Mouse (Mus musculus) CH12.LX (cell line): Measurements from ENCODE around the gene Gstt2. TPM values are rescaled to one million over a fixed set of nuclear protein-coding genes. Genes with fewer than 3 reads are reported as not detected.

ENCODE experiments used
- DNase-seq: peaks from one replicate; pipeline ENCODE4 v3.0.0-alpha.2; 2013; ENCODE audit errors: extremely low read depth
- H3K27ac ChIP-seq: 2 replicates; pipeline ENCODE4 v1.5.1; 2012; ENCODE audit warnings: low read depth, mild to moderate bottlenecking, control low read depth, moderate library complexity; ENCODE audit not compliant: insufficient read depth
- H3K27me3 ChIP-seq: replicated peaks from 2 replicates; pipeline ENCODE3; 2012; ENCODE audit warnings: inconsistent platforms
- H3K36me3 ChIP-seq, 2 experiments: replicated peaks in 1 of 2; 2 replicates each; pipeline versions ENCODE3 to v1.6.1; 2012; ENCODE audit warnings: inconsistent platforms in 1 of 2, low read length in 1 of 2, mild to moderate bottlenecking in 1 of 2, mixed read lengths in 1 of 2, moderate library complexity in 1 of 2; ENCODE audit not compliant: control insufficient read depth in 1 of 2, insufficient read depth in 1 of 2
- H3K4me1 ChIP-seq, 2 experiments: 2 replicates each; pipeline ENCODE4 v1.6.1; 2012; ENCODE audit warnings: inconsistent platforms in 1 of 2, moderate library complexity in 1 of 2; ENCODE audit not compliant: insufficient read depth in 2 of 2, control insufficient read depth in 1 of 2
- H3K4me2 ChIP-seq: 2 replicates; pipeline ENCODE4 v1.6.1; 2012; ENCODE audit warnings: low read depth, mild to moderate bottlenecking, control low read depth; ENCODE audit not compliant: poor library complexity, insufficient read depth, severe bottlenecking
- H3K4me3 ChIP-seq, 3 experiments: fragments of 150-350 bp in 1 of 3; sonication (generic) in 1 of 3; replicated peaks in 1 of 3; 2 replicates each; pipeline versions ENCODE3 to v1.5.1; 2011 to 2012; ENCODE audit warnings: low read depth in 2 of 3, low read length in 2 of 3, mild to moderate bottlenecking in 2 of 3, moderate library complexity in 2 of 3, control low read depth in 1 of 3, improper control_type of control experiment in 1 of 3, inconsistent platforms in 1 of 3, mixed read lengths in 1 of 3; ENCODE audit not compliant: poor library complexity in 1 of 3
- H3K79me2 ChIP-seq: replicated peaks from 2 replicates; pipeline ENCODE4 v1.6.1; 2012; ENCODE audit warnings: mild to moderate bottlenecking, moderate library complexity; ENCODE audit not compliant: control insufficient read depth, poor library complexity, insufficient read depth, severe bottlenecking; ENCODE audit errors: extremely low read depth
- H3K9ac ChIP-seq: 2 replicates; pipeline ENCODE4 v1.6.1; 2012; ENCODE audit warnings: low read depth, mild to moderate bottlenecking, control low read depth, moderate library complexity; ENCODE audit not compliant: insufficient read depth
- H3K9me3 ChIP-seq: replicated peaks from 2 replicates; pipeline ENCODE3; 2012; ENCODE audit warnings: low read length, inconsistent platforms, mixed read lengths
- CHD2 ChIP-seq: IDR thresholded peaks from 2 replicates; pipeline ENCODE4 v1.6.1; 2011; ENCODE audit warnings: low read length, improper control_type of control experiment
- E2F4 ChIP-seq: IDR thresholded peaks from 2 replicates; pipeline ENCODE4 v1.6.1; 2011; ENCODE audit warnings: low read depth, low read length, improper control_type of control experiment; ENCODE audit not compliant: insufficient replicate concordance
- GABPA ChIP-seq: IDR thresholded peaks from 2 replicates; pipeline ENCODE4 v1.6.1; 2012; ENCODE audit warnings: low read depth, low read length, improper control_type of control experiment, inconsistent platforms; ENCODE audit not compliant: insufficient replicate concordance
- JUN ChIP-seq: IDR thresholded peaks from 2 replicates; pipeline ENCODE4 v1.6.1; 2011; ENCODE audit warnings: low read depth, mild to moderate bottlenecking, low read length, improper control_type of control experiment, moderate library complexity; ENCODE audit not compliant: insufficient read depth
- KAT2A ChIP-seq: IDR thresholded peaks from 2 replicates; pipeline ENCODE4 v1.6.1; 2012; ENCODE audit warnings: low read length, improper control_type of control experiment, inconsistent platforms; ENCODE audit not compliant: insufficient replicate concordance
- MAFK ChIP-seq: IDR thresholded peaks from 2 replicates; pipeline ENCODE4 v1.6.1; 2011; ENCODE audit warnings: low read length, improper control_type of control experiment; ENCODE audit not compliant: insufficient replicate concordance
- MAZ ChIP-seq: IDR thresholded peaks from 2 replicates; pipeline ENCODE4 v1.6.1; 2012; ENCODE audit warnings: low read depth, mild to moderate bottlenecking, inconsistent platforms, low read length, improper control_type of control experiment, moderate library complexity
- MEF2A ChIP-seq: IDR thresholded peaks from 2 replicates; pipeline ENCODE4 v1.6.1; 2014; ENCODE audit warnings: low read depth, mild to moderate bottlenecking, inconsistent platforms, low read length, improper control_type of control experiment, borderline replicate concordance
- MYC ChIP-seq: IDR thresholded peaks from 2 replicates; pipeline ENCODE4 v1.6.1; 2011; ENCODE audit warnings: low read depth, mild to moderate bottlenecking, improper control_type of control experiment, low read length
- NELFE ChIP-seq: IDR thresholded peaks from 2 replicates; pipeline ENCODE4 v1.6.1; 2011; ENCODE audit warnings: low read depth, low read length, improper control_type of control experiment
- POLR2AphosphoS2 ChIP-seq: IDR thresholded peaks from 2 replicates; pipeline ENCODE4 v1.6.1; 2011; ENCODE audit warnings: low read depth, low read length, improper control_type of control experiment
- RCOR1 ChIP-seq: conservative IDR thresholded peaks from 2 replicates; pipeline ENCODE4 v1.6.1; 2012; ENCODE audit warnings: low read depth, mild to moderate bottlenecking, inconsistent platforms, low read length, improper control_type of control experiment
- SIN3A ChIP-seq: IDR thresholded peaks from 2 replicates; pipeline ENCODE4 v1.6.1; 2012; ENCODE audit warnings: low read length, improper control_type of control experiment, inconsistent platforms
- SMC3 ChIP-seq: IDR thresholded peaks from 2 replicates; pipeline ENCODE4 v1.6.1; 2011; ENCODE audit warnings: low read depth, low read length, improper control_type of control experiment
- TBP ChIP-seq: conservative IDR thresholded peaks from 2 replicates; pipeline ENCODE4 v1.6.1; 2011; ENCODE audit warnings: low read depth, low read length, improper control_type of control experiment
- USF2 ChIP-seq: conservative IDR thresholded peaks from 2 replicates; pipeline ENCODE4 v1.6.1; 2011; ENCODE audit warnings: low read depth, low read length, improper control_type of control experiment
- ZC3H11A ChIP-seq: IDR thresholded peaks from 2 replicates; pipeline ENCODE4 v1.6.1; 2012; ENCODE audit warnings: low read depth, mild to moderate bottlenecking, inconsistent platforms, low read length, improper control_type of control experiment
- ZKSCAN1 ChIP-seq: IDR thresholded peaks from 2 replicates; pipeline ENCODE4 v1.6.1; 2012; ENCODE audit warnings: low read depth, inconsistent platforms, low read length, improper control_type of control experiment, borderline replicate concordance
- ZNF384 ChIP-seq: IDR thresholded peaks from 2 replicates; pipeline ENCODE4 v1.6.1; 2012; ENCODE audit warnings: low read depth, low read length, improper control_type of control experiment, inconsistent platforms
- dilution Hi-C: fragments of 300-500 bp; cut with MboI; formaldehyde crosslinking; loops from 2 replicates; pipeline ENCODE4 v1.14.3; 2020; ENCODE audit warnings: low sequenced_read_pairs; ENCODE audit not compliant: extremely low pct_unique_long_range_greater_than_20kb, extremely low pct_ligation_motif_present
- in situ Hi-C: fragments of 300-500 bp; cut with MboI; formaldehyde crosslinking; loops from 3 replicates; pipeline ENCODE4 v1.14.3; 2019; ENCODE audit warnings: low sequenced_read_pairs, low pct_ligation_motif_present, low pct_unique_long_range_greater_than_20kb, mixed read lengths
- polyA plus RNA-seq: library from polyadenylated mRNA; unstranded; fragments of >175 nt; gene quantifications from 2 replicates; pipeline ENCODE4 v1.2.1, GENCODE M21; 2012; ENCODE audit warnings: low read depth; ENCODE audit not compliant: insufficient read length
- total RNA-seq, 2 experiments: library from RNA; depleted of rRNA; stranded (reverse); fragments of 300-350 nt in 1 of 2; fragments of >200 nt in 1 of 2; gene quantifications; 2 replicates each; pipeline ENCODE4 v1.2.3; 2012 to 2014

Gene Gstt2
- total and polyA plus RNA-seq, 3 experiments: 126 to 253 (median 197) TPM

GRCm38 (mm10) chr10:75785442-75785841 is 51.8 kb downstream of the Gstt2 start:
- no peaks in the 10 kb centered on the region for H3K27me3 ChIP-seq
- H3K27ac ChIP-seq: no peak overlapping the region
- DNase-seq: no peak
- H3K9me3 ChIP-seq: no peaks in the 10 kb centered on the region
- peaks cover 0 to 5% of the 10 kb centered on the region in 2 experiments for H3K36me3 ChIP-seq
- no peak for TF ChIP-seq GABPA
- no peak for TF ChIP-seq ZKSCAN1
- no peak for TF ChIP-seq MAFK
- TF ChIP-seq E2F4: no peak
- TF ChIP-seq POLR2AphosphoS2: no peak
- no peak for TF ChIP-seq MEF2A
- no peak for TF ChIP-seq ZC3H11A
- no peak for TF ChIP-seq CHD2
- TF ChIP-seq MAZ: no peak
- no peak for TF ChIP-seq USF2
- TF ChIP-seq NELFE: no peak
- TF ChIP-seq SMC3: no peak
- no peak for TF ChIP-seq TBP
- no peak for TF ChIP-seq KAT2A
- no peak for TF ChIP-seq ZNF384
- TF ChIP-seq MYC: no peak
- TF ChIP-seq SIN3A: no peak
- TF ChIP-seq JUN: no peak
- TF ChIP-seq RCOR1: no peak
- no peak overlapping the region for H3K4me2 ChIP-seq
- no peak overlapping the region for H3K9ac ChIP-seq
- H3K4me1 ChIP-seq: peaks cover 14 to 45% of the 10 kb centered on the region in 2 experiments
- dilution Hi-C loops: no loop called here
- H3K4me3 ChIP-seq: no peak overlapping the region
- 0 out of 2 replicates have a peak, but pooled peaks cover 3% of the 10 kb centered on the region for H3K79me2 ChIP-seq
- in situ Hi-C loops: no loop called here

Other genes starting within 250 kb of the Gstt2 start
- gene Ggt5, start 248.1 kb downstream of the Gstt2 start, total RNA-seq (2012; rRNA removed): not detected in 2 replicates
- not detected in 2 replicates for gene Ggt5, start 248.1 kb downstream of the Gstt2 start, total RNA-seq (2014; rRNA removed)
- gene Ggt5, start 248.1 kb downstream of the Gstt2 start, polyA plus RNA-seq: not detected in 2 replicates
- 0.51 and 0.63 TPM in 2 replicates for gene Susd2, start 193.4 kb downstream of the Gstt2 start, total RNA-seq (2012; rRNA removed)
- 0.66 and 0.70 TPM in 2 replicates for gene Susd2, start 193.4 kb downstream of the Gstt2 start, total RNA-seq (2014; rRNA removed)
- gene Susd2, start 193.4 kb downstream of the Gstt2 start, polyA plus RNA-seq: 2.9 and 3.0 TPM in 2 replicates
- 29.0 and 35.8 TPM in 2 replicates for gene Cabin1, start 73.1 kb downstream of the Gstt2 start, total RNA-seq (2012; rRNA removed)
- gene Cabin1, start 73.1 kb downstream of the Gstt2 start, total RNA-seq (2014; rRNA removed): 11.8 and 12.0 TPM in 2 replicates
- gene Cabin1, start 73.1 kb downstream of the Gstt2 start, polyA plus RNA-seq: 38.9 and 46.0 TPM in 2 replicates
- gene Ddt, start 64.0 kb downstream of the Gstt2 start, total RNA-seq (2012; rRNA removed): 229 and 390 TPM in 2 replicates
- gene Ddt, start 64.0 kb downstream of the Gstt2 start, total RNA-seq (2014; rRNA removed): 766 and 869 TPM in 2 replicates
- 599 and 608 TPM in 2 replicates for gene Ddt, start 64.0 kb downstream of the Gstt2 start, polyA plus RNA-seq
- gene Gm20441, start 56.5 kb downstream of the Gstt2 start, total RNA-seq (2012; rRNA removed): 0.42 and 0.68 TPM in 2 replicates
- 0.55 TPM in 1 of 2 replicates, not detected in the other for gene Gm20441, start 56.5 kb downstream of the Gstt2 start, total RNA-seq (2014; rRNA removed)
- not detected in 2 replicates for gene Gm20441, start 56.5 kb downstream of the Gstt2 start, polyA plus RNA-seq
- gene Gstt3, start 56.0 kb downstream of the Gstt2 start, total RNA-seq (2012; rRNA removed): 72.3 and 117 TPM in 2 replicates
- gene Gstt3, start 56.0 kb downstream of the Gstt2 start, total RNA-seq (2014; rRNA removed): 109 and 110 TPM in 2 replicates
- 144 and 163 TPM in 2 replicates for gene Gstt3, start 56.0 kb downstream of the Gstt2 start, polyA plus RNA-seq
- gene Gstt1, start 38.8 kb downstream of the Gstt2 start, total RNA-seq (2012; rRNA removed): 50.9 and 58.1 TPM in 2 replicates
- gene Gstt1, start 38.8 kb downstream of the Gstt2 start, total RNA-seq (2014; rRNA removed): 2.4 and 2.9 TPM in 2 replicates
- 4.5 and 6.2 TPM in 2 replicates for gene Gstt1, start 38.8 kb downstream of the Gstt2 start, polyA plus RNA-seq
- gene Gstt4, start 14.9 kb downstream of the Gstt2 start, total RNA-seq (2012; rRNA removed): 0.17 and 0.21 TPM in 2 replicates
- 0.42 and 0.45 TPM in 2 replicates for gene Gstt4, start 14.9 kb downstream of the Gstt2 start, total RNA-seq (2014; rRNA removed)
- gene Gstt4, start 14.9 kb downstream of the Gstt2 start, polyA plus RNA-seq: 0.80 and 0.94 TPM in 2 replicates
- gene Mif, start 22.8 kb upstream of the Gstt2 start, total RNA-seq (2012; rRNA removed): 1,561 and 2,151 TPM in 2 replicates
- gene Mif, start 22.8 kb upstream of the Gstt2 start, total RNA-seq (2014; rRNA removed): 1,037 and 1,217 TPM in 2 replicates
- 1,853 and 2,072 TPM in 2 replicates for gene Mif, start 22.8 kb upstream of the Gstt2 start, polyA plus RNA-seq
- 13.1 and 20.4 TPM in 2 replicates for gene Derl3, start 56.0 kb upstream of the Gstt2 start, total RNA-seq (2012; rRNA removed)
- gene Derl3, start 56.0 kb upstream of the Gstt2 start, total RNA-seq (2014; rRNA removed): 33.9 and 36.6 TPM in 2 replicates
- gene Derl3, start 56.0 kb upstream of the Gstt2 start, polyA plus RNA-seq: 28.9 and 36.2 TPM in 2 replicates
- gene Smarcb1, start 84.2 kb upstream of the Gstt2 start, total RNA-seq (2012; rRNA removed): 94.9 and 101 TPM in 2 replicates
- 76.2 and 82.3 TPM in 2 replicates for gene Smarcb1, start 84.2 kb upstream of the Gstt2 start, total RNA-seq (2014; rRNA removed)
- 95.6 and 96.0 TPM in 2 replicates for gene Smarcb1, start 84.2 kb upstream of the Gstt2 start, polyA plus RNA-seq
- 243 and 254 TPM in 2 replicates for gene Chchd10, start 95.7 kb upstream of the Gstt2 start, total RNA-seq (2012; rRNA removed)
- 119 and 147 TPM in 2 replicates for gene Chchd10, start 95.7 kb upstream of the Gstt2 start, total RNA-seq (2014; rRNA removed)
- gene Chchd10, start 95.7 kb upstream of the Gstt2 start, polyA plus RNA-seq: 412 and 540 TPM in 2 replicates
- gene Mmp11, start 99.1 kb upstream of the Gstt2 start, total RNA-seq (2012; rRNA removed): 0.76 and 1.1 TPM in 2 replicates
- gene Mmp11, start 99.1 kb upstream of the Gstt2 start, total RNA-seq (2014; rRNA removed): not detected in 2 replicates
- 0.56 and 0.99 TPM in 2 replicates for gene Mmp11, start 99.1 kb upstream of the Gstt2 start, polyA plus RNA-seq
- gene Gm867, start 103.2 kb upstream of the Gstt2 start, total RNA-seq (2012; rRNA removed): 0.21 and 0.42 TPM in 2 replicates
- not detected in 2 replicates for gene Gm867, start 103.2 kb upstream of the Gstt2 start, total RNA-seq (2014; rRNA removed)
- 2.6 and 3.5 TPM in 2 replicates for gene Gm867, start 103.2 kb upstream of the Gstt2 start, polyA plus RNA-seq
- gene Vpreb3, start 105.6 kb upstream of the Gstt2 start, total RNA-seq (2012; rRNA removed): 35.6 and 51.5 TPM in 2 replicates
- 66.3 and 90.1 TPM in 2 replicates for gene Vpreb3, start 105.6 kb upstream of the Gstt2 start, total RNA-seq (2014; rRNA removed)
- 104 and 135 TPM in 2 replicates for gene Vpreb3, start 105.6 kb upstream of the Gstt2 start, polyA plus RNA-seq
- 0.84 and 1.6 TPM in 2 replicates for gene Gm5134, start 117.1 kb upstream of the Gstt2 start, total RNA-seq (2012; rRNA removed)
- gene Gm5134, start 117.1 kb upstream of the Gstt2 start, total RNA-seq (2014; rRNA removed): 0.40 and 0.45 TPM in 2 replicates
- 0.34 and 1.0 TPM in 2 replicates for gene Gm5134, start 117.1 kb upstream of the Gstt2 start, polyA plus RNA-seq
- gene Zfp280b, start 195.2 kb upstream of the Gstt2 start, total RNA-seq (2012; rRNA removed): 24.4 and 26.6 TPM in 2 replicates
- gene Zfp280b, start 195.2 kb upstream of the Gstt2 start, total RNA-seq (2014; rRNA removed): 15.2 and 19.0 TPM in 2 replicates
- 30.4 and 36.6 TPM in 2 replicates for gene Zfp280b, start 195.2 kb upstream of the Gstt2 start, polyA plus RNA-seq